Mouse (Mus musculus): ENCODE measurements around the gene Zeb2.

DNA sequence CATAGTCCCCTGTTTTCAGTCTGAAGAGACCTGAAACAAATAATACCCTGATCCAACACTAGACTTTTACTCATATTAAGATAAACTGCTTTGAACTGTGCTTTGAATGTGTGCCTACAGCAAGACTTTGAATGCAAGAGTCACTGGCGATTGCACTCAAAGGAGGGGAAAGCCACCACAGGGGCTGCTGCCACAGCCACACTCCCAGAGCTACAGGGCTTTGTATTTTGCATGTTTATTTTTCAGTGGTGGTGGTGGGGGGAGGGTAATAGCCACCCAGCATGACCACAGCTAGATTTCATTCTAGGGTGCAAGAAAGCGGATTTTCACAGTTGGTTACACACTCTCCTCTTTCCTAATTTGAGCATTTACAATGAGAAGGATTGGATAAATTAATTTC lies 2.6 kb downstream of the Zeb2 start:
- TF ChIP-seq CTCF (IDR thresholded peaks at IDR 0.05; ENCODE audit: insufficient read depth, low read depth, low read length) (no peak), POLR2A (IDR thresholded peaks at IDR 0.05; ENCODE audit: insufficient read depth, low read depth, low read length) (no peak)

All from olfactory bulb, adult 2 months (tissue).